Mouse (Mus musculus) mouse embryonic stem cell (cell line): ENCODE measurements at regions not wholly inside any gene's neighbourhood (a gene's known extent, or its start where the extent isn't known, plus 50 kb on each side); places are given as distances from the start of the nearest gene placed in this dataset.

Experiments
- in situ Hi-C, 2 experiments: fragments of 300-500 bp; cut with MboI; formaldehyde crosslinking; loops; 1 replicate in 1 of 2; 3 replicates in 1 of 2; pipeline ENCODE4 v1.14.3; 2019 to 2020; ENCODE audit warnings: low sequenced_read_pairs in 2 of 2, low pct_unique_long_range_greater_than_20kb in 1 of 2, mixed read lengths in 1 of 2; ENCODE audit not compliant: unreplicated experiment in 1 of 2

DNA sequence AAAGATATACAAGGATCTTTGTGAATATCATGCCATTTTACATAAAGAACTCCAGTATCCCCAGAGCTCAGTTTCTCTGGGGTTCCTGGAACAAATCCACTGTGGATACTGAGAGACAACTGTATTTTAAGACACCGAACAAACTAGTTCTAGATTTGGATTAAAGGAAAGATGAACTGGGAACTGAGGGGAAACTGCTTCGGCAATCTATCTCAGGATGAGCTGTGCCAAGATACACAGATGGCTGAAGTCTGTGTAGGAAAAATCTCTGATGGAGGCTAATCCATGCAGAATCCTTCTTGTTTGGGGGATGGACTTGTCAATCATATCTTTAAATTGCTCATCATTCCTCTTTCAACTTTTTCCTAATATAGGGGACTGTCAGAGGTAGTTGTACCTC is 920.5 kb downstream of the Slc4a3 start:
- in situ Hi-C loops: no loop called here

DNA sequence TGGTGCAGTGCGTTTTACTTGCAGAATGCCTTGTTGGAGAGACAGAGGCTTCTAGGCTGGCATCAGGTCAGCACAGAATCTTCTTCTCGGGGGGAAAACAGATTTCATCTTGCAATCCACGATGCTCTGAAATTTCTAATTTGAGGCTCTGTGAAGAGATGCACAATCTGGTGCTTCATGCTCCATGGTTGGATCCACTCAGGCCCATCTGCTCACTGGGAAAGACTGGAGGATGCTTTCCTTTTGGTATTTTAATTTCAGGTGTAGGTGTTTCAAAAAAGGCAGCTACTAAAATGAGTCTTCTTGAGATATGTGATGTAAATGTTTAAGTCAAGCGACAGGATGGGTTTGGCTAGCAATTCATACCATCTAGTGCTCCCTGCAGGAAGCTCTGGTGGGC is 938.1 kb downstream of the Slc4a3 start:
- in situ Hi-C loops: no loop called here

DNA sequence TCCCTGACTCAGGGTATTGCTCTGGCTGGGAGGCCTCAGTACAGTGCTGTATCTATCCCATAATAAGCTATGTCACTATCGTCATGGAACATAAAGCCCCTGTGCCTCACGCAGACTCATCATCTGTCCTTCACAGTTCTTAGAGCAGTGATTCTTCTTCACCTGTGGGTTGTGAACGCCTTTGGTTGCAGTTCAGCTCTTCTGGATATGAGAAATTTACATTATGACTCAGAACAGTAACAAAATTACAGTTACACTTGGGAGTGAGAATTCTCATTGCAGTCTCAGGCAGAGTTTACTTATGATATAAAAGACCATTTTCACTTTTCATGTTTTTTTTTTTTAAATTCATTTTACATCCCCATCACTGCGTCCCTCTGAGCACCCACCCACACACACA is 941.4 kb downstream of the Slc4a3 start:
- in situ Hi-C loops: no loop called here

DNA sequence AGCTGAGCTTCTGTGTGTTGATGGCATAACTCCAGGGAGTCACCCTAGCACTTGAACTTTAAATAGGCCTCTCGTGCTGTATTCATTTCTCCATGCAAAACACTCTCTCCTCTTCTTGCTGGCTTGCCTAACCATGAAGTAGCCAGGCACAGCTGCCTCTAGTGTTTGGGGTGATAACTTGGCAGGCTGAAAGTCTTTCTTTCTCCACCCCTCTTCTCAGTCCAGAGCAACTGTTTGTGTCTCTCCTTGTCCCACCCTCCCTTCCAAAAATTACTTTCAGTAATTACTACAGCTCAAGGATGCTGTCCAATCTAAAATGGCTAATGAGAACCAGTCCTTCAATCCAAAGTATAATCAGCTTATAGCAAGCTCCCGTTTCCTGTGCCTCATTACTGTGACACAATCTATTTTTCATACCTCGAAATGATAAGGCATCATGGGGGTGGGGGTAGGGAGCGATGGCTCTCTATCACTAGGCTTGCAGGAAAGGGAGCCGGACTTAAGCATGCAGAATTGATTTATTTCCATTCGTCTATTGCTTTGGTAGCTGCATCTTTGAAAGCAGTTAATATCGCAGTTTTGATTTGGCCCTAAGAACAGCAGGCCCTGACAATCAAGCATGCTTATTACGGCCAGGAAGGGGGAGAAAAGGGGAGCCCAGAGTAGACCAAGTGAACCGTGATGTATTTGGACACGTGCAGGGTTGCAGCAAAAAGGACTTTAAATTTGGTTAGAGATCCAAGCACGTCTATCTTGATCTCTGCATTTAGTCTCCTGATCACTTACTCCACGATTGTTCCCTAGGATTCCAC is 943.8 kb downstream of the Slc4a3 start:
- in situ Hi-C loops: no loop called here

DNA sequence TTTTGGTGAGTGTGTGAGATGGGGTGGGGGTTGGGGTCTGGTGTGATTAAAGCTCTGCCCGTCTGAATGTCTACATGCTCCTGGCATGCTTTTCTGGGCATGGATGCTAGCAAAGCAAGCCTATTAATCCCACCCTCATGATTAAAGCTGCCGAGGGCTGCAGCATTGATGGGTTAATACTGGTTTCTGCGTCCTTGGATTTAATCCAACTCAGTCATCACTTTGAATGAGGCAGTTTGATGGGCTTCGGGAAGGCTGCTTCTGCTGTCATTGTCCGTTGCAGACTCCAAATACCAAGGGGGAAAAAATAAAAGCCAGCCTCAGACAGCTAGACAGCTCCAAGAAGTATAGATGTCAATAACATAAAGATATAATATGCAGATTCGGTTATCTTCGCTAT is 944.7 kb downstream of the Slc4a3 start:
- in situ Hi-C loops: no loop called here

DNA sequence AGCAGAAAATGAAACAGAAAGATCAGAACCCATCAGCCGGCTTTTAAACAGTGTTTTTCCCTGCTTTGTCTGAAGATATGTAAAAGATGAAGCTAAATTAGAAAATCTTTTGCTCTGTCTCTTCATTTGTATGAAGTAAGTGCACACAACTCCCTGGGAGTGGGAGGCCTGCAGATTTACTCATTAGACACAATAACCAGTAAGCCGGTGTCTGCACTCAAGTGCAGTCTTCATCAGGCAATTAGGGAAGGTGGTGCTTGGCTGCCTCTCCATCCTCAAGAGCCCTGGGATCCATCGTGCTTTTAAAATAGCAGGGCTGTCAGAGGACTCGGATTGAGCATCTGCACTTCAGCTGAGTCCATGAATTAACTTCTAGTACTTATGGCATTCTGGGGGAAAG is 945.1 kb downstream of the Slc4a3 start:
- in situ Hi-C loops: no loop called here

DNA sequence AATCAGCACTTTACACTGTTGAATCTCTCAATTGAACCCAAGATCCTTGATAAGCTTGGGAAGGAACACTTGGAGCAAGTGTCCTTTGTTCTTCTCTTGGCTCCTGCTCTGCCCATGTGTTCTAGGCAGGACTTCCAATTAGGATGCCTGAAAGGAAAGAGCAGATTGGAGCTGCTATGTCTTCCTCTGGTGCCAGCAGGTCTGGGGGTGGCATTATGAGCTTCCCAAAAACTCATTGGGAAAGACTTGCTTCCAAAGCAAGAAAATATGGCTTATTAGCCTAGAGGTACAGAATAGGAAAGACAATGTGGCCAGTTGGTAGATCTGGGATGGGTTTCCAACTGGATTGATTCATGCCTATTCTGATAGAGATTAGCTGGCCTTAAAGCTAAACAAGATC is 959.1 kb downstream of the Slc4a3 start:
- in situ Hi-C loops: no loop called here

DNA sequence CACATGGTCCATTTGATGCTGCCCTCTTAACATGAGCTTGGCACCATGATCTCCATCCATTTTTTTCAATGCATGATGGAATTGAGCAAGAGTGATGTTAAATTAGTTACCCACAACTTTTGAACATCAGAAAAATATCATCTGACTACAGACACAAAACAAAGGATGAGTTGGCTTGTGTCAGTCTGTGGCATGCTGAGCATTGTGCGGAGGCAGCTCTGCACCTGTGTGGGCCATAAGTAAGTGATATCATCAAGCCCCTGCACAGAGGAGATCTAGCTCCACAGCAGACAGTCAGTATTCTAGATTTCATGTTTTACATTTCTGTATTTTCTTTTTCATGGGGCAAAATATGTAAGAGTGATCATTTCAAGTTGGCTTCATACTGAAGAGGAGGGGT is 962.8 kb downstream of the Slc4a3 start:
- in situ Hi-C loops: no loop called here

DNA sequence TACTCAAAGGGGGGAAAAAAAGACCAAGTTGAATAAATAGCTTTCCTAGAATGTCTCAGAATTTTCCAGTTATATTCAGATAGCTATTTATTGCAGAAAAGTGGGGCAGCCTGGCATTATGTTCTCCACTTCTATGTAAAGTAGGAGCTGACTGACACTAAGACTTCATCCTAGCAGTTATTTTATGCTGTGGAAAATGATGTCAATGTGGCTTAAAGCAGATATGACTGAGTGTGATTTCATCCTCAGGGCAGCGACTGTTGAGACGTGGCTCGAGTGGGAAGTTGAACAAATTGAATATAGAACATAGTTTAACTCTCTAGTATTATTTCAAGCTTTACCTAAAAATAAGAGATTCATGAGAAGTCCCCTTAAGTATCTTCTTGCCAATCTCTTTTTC is 963.4 kb downstream of the Slc4a3 start:
- in situ Hi-C loops: no loop called here

DNA sequence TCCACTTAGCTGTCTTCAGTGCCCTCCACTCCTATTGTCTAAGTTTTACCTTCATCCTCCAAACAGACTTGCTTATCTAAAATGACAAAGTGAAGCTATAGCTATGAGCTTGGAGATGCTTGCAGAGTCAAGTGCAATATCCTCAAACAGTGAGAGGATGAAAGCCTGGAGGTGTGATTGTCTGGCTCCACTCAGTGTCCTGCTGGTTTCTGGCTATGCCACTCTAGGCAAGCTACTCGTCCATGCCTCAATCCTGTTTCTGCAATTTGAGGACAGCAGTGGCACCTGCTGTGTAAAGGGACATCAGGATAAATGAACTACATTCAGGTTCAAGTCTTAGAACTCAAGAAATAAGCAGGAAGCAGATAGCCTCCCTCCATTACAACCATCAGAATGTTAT is 966.1 kb downstream of the Slc4a3 start:
- in situ Hi-C loops: no loop called here

DNA sequence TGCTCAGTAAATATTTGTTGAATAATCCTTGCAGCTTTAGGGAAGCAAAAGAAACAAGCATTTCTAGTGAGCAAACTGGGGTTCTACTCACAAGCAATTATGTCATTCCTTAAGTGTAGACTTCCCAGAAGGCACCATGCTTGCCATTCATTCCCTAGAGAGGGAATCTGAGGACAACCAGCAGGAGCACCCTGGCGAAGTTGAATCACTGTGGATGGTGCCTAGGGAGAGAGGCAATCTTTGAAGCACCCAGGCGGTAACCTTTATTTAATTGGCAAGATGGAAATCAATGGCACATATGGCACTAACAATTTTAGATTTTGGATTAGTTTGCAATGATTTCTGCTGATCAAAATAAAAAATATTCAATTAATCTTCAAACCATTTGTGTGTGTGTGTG is 967.4 kb downstream of the Slc4a3 start:
- in situ Hi-C loops: no loop called here

DNA sequence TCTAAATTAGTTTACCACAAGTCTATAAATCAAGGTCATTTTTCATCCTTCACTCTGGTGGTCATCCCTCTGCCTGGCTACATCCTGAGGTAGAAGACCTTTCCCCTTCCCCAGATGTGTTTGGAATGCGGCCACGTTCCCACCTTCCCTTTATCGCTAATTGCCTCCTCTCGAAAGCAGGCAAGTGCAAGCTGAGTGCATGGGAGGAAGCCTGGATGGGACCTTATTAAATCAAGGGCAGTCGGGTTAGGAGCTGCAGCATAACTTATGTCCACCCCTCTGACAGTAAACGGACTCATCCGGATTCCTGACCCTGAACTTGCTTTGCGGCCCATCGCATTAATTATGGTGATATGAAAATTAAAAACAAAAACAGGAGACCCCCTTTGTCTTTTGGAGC is 983.5 kb downstream of the Slc4a3 start:
- in situ Hi-C loops: no loop called here

DNA sequence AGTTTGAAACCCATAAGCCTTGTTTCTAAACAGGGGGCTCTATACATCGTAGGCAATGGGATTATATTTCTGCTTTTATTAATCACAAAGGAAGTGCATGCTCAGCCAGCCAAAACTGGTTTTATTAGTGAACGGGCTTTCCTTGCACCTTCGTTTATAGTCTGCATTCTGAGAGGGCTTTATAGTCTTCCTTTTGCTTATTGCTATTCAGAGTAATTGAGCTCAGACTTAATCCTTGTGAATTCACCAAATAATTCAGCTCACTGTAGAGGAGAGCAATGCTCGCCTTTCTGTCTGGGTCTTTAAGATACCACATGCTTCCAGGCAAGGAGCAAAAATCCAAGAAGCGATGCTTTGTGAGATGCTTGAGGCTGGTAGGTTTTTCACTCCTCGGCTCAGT is 984.3 kb downstream of the Slc4a3 start:
- in situ Hi-C loops: no loop called here

DNA sequence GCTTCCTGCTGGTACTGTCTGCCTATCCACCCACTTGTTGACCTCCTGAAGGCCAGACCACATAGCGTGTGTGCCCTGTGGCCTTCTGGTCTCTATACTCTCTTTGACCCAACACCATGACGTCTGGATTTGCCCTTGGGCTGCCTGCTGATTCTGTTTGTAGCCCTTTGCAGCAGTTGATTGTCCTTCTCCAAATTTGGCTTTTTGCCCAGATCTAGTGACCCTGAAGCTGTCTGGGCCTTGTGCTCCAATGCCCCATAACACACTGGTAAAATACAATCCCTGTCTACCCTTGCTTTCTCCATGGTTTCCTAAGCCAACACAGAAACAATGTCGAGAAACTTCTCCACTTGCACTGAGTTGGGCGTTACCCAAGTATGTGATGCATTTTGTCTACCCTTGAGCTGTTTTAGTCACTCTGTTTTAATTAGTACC is 979.3 kb downstream of the Epha4 start:
- in situ Hi-C loops: no loop called here

DNA sequence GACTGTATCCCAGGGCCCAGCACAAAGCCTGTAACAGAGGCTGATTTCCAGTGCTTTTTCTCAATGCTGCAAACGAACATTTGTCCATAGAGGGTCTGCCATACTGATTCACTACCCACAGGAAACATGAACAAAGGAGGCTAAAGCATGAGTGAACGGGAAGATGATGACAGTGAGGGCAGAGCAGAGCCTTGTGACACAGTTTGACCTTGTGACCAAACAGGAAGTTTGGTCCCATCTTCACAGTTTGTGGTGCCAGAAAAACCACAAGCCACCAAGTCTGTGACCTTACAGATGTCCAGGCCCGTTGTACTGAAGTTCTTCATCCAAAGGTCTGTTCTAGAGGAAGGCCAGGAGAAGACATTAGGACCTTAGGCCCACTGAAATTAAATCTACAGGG is 974.4 kb downstream of the Epha4 start:
- in situ Hi-C loops: no loop called here

DNA sequence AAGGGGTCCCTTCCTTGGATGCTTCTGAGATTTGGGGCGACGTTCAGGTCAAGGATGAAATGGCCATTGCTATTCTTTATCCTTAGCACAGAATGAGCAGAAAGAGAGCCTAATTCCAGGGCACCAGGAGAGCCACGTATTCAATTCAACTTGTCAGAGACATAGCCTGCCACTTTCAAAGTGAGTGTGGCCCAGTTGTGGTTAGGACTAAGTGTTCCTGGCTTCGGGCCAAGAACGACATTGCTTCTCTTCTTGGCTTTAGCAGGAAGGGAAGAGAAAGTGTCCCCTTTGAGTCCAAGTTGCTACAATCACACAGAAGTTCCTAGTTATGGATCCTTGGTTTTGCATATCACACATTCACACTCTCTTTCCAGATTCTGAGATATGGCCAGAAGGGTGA is 964.0 kb downstream of the Epha4 start:
- in situ Hi-C loops: no loop called here

DNA sequence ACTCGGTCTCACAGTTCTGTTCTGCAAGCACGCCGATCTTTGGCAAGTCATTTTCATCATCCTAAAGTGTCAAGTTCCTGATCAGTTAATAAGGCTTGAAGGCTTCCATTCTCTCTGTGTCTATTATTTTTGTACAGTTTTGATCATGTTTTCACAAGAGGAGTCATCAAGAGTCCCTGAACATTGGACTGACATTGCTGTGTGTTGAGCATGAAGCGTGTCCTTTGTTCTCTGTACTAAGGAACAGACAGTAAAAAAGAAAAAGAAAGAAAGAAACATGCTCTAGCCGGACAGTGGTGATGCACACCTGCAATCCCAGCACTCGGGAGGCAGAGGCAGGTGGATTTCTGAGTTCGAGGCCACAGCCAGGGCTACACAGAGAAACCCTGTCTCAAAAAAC is 955.4 kb downstream of the Epha4 start:
- in situ Hi-C loops: no loop called here

DNA sequence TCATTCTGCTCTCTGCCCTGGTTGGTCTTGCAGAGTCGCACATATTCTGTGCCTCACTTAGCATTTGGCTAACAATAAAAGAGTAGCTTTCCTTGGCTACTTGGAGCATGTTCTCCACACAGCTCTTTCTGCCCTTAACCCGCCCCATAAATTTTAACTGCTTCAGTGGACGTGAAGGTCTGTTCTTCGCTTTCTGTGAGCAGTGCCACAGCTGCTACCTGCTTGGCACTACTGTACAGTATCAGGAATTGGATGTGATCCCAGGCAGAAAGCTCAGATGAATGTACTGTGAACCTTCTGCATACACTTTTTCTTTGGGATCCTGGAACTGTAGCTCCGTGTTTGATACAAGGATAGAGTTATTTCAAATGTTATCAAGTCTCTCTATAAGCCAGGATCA is 939.4 kb downstream of the Epha4 start:
- in situ Hi-C loops: no loop called here

DNA sequence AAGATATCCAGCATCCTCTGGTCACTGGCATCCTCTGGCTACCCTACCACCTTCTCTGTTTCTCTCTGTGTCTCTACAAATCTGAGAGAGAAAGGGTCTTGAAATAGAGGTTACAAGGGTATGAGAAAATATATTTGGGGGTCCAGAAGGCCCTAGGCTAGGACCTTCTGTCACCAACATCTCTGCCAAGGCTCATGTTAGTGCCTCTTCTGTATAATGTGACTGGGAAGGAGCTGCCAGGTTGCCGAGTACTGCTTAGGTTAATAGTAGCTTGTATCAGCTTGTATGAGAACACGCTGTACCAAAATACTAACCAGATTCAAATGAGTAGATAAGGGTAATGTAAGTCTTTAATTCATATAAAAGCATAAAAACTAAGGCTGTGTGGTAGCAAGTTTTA is 929.0 kb downstream of the Epha4 start:
- in situ Hi-C loops: no loop called here

DNA sequence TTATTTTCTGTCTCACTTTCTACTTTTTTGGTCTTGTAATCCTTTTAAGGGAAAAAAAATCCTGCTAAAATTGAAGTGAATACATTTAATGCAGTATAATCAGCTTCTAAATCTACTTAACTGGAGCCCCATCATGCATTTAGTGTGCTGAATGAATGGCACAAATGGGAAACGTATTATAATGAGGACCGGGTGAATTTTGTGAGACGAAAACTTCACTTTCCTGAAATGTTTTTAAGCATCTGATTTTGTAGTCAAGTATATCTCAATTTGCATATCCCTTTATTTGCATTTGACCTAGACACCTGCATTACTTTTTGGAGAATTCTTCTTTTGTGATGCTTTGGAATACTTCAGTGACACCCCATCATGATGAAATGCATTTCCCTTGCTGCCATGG is 889.1 kb downstream of the Epha4 start:
- in situ Hi-C loops: no loop called here

DNA sequence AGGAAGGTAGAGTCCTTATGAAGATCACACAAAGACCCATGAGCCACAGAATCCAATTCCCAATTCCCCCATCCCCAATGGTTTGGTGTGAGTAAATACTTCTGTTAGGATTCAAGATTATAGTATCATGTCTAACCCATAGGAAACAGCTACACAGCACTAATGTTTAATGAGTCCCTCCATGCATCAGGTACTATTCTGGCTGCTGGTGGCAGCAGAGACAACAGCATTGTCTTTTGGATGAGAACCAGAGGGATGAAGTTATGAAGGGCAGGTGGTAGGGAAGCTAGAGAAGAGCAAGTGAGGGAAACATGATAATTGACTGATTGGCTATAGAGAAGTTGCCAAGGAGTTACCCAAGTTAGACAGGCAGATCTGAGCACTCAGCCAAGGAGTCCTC is 885.0 kb downstream of the Epha4 start:
- in situ Hi-C loops: no loop called here
